Mouse (Mus musculus) brain, adult 2 months (tissue): Measurements from ENCODE around the gene Epha1.
A peak's percentile ranks its signal among the peaks of the same experiment; 100 is the strongest.

Experiments
- DNase-seq: peaks from one replicate; pipeline ENCODE4 v3.0.0; 2011; ENCODE audit warnings: low read depth, low spot score

Gene Epha1

GRCm38 (mm10) chr6:42373669-42374430 is 782 bp upstream of the Epha1 start:
- DNase-seq: no peak

GRCm38 (mm10) chr6:42372421-42372815 is 650 bp downstream of the Epha1 start:
- DNase-seq: no peak

GRCm38 (mm10) chr6:42372001-42372400 is 1.1 kb downstream of the Epha1 start:
- DNase-seq: no peak

DNA sequence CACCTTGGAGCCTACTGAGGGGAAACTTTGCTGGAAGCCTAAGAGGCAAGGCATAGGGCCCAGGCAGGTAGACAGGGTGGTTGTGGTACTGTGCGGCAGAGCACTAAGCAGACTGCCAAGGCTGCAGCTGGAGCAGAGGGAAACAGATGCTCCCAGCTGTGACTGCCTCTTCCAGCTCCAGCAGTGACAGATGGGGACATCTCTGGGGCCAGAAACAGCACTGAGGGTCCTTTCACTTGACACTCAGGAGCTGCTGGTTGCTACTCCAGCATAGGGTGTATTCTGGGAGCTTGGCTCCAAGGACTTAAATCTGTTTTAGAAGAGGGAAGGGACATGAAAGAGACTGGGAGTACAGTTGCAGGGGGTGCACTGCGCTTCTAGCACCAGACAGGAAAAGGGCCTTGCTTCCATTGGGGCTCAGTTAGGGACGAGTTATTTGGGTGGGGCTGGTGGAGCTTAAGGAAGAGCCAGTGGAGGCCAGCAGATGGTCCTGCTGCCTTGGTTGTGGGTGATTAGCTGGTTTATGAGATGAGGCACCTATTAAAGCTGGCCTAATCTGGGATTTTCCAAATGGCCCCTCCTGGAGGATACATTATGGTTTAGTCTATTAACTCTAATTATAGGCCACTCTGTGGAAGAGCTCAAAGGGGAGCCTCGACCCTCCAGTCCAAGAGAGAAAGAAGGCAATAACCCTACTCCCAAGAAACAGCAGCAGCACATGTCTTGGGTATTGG is 2.3 kb downstream of the Epha1 start:
- peak; percentile 64 for DNase-seq

DNA sequence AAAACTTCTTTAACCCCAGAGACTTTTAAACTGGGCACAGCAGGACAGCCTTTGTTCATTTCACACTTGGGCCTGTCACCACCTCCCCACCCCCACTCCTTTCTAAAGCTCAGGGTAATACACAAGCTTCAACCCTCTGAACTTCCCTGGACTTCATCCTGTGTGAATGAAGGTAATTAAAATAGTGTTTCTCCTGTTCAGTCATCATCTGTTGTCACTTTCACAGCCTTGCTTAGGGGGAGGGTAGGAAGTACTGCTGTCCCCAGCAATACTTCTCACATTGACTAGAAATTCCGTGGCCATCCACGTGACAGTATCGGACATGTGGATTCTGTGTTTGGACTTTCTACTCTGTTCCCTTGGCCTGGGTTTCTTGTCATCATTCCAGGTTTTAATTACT is 3.2 kb downstream of the Epha1 start:
- DNase-seq: no peak

DNA sequence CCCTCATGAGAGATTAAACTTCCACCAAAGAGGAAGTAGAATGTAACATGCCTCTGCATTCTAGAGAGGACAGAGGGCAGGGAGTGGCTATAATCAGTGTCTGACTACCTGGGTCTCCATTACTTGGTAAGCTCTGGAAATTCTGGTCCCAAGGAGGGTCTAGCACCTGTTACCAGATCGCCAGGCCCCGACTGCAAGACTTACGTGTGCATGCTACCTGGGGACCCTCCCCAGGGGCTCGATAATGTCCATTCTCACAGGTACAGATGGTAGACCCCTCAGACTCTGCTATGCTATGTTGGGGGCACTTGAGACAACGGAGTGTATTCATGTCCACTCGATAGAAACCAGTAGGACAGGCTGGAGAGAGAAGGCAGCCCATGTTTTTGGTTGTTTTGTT is 7.9 kb downstream of the Epha1 start:
- DNase-seq: no peak

DNA sequence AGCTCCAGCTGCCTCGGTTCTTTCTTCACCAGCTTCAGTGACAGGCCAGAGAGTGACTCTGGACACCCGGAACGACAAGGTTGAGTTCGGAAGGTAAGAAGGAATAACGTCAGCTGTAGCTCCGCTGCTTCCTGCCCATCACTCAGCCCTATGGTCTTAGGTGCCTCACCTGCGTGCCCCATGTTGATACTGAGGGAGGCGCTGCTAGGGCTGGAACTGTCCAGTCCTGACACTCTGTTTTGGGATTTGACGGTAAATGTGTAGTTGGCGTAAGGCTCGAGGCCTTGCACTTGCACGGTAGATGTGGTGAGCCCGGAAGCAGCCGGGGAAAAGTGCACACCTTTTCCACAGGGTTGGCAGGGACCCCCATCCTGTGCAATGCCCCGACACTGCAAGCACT is 8.5 kb downstream of the Epha1 start:
- no peak for DNase-seq

GRCm38 (mm10) chr6:42364066-42364465 is 9.0 kb downstream of the Epha1 start:
- DNase-seq: no peak

DNA sequence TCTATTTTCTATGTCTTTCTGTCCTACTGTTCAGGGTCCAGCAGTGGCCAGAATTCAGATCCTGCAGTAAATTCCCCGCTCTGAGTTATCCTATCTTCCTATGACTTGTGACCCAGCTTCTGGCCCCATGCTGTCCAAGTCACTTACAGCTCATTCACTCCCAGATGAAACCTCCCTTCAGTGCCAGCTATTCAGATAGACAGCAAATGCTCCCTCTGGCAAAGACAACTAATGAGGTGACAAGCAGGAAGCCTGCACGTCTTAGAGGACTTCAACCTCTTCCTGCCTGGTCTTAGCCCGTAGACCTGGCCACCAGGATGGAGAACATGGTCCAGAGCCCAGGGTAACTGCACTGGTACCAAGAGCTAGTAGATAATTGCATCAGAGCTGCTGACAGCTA is 10.1 kb downstream of the Epha1 start:
- DNase-seq: peak; percentile 68

DNA sequence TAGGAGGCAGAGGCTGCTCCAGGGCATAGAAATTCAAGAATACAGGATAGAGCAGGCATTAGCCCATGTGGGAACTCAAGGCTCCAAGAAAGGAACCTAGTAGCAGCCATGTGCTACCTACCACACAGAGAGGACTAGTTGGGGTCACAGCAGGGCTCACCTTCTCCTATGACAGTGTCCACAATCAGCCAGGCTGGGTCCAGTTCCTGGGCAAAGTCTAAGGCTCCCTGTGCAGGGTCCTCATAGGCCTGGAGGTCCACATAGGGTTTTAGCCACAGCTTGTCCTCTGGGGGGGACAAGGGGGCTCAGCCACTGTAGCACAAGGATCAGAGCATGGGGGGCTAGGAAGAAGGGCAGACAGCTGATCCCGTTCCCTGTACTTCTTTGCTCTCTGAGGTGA is 10.6 kb downstream of the Epha1 start:
- DNase-seq: no peak

DNA sequence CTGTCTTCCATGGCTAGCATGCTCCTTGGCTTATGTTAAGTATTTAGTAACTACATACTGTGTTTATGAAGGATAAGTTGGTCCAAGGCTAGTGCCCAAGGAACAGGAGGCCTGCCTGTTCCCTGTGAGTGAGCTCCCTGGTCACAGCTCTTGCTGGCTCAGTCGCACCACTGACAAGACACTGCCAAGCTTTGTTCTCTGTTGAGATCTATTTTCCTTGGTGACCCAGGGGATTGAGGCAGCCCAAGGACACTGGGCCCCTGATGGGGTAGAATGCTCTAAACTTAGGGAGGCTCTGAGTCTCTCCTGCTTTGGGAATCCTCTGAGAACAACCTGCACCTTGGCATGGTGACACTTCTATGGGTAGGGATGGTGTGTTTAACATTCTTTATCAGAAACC is 11.0 kb downstream of the Epha1 start:
- no peak for DNase-seq

- DNase-seq: no peak
These were observed 11.8 kb downstream of the Epha1 start for GRCm38 (mm10) chr6:42361041-42361895.

DNA sequence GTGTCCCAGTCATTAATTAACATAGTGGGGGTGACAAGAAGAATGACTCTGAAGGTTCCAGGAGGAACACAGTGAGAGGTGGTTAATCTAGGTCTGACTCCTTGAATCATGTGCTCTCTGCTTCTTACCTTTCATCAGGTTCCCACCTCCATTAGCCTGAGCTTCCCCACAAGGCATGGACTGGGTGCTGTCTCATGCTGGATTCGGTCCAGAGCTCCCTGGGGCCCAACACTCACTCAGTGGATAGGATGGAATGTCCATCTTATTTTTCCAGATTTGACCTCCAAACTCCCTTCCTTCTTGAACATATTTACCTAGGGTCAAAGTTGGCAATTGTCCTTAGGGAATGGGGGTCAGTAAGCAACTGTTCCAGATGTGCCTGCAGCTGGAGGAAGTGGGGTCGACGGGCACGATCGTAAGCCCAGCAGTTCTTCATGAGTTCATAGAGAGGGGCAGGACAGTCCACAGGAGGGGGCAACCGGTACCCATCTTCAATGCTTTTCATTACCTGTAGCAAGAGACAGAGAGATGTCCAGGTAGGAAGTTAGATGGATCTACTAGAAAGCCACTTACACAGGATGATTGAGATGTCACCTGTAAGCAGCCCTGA is 12.7 kb downstream of the Epha1 start:
- no peak for DNase-seq

GRCm38 (mm10) chr6:42359364-42360147 is 13.5 kb downstream of the Epha1 start:
- DNase-seq: no peak

- DNase-seq: no peak
These were observed 14.2 kb downstream of the Epha1 start for GRCm38 (mm10) chr6:42358901-42359300.

DNA sequence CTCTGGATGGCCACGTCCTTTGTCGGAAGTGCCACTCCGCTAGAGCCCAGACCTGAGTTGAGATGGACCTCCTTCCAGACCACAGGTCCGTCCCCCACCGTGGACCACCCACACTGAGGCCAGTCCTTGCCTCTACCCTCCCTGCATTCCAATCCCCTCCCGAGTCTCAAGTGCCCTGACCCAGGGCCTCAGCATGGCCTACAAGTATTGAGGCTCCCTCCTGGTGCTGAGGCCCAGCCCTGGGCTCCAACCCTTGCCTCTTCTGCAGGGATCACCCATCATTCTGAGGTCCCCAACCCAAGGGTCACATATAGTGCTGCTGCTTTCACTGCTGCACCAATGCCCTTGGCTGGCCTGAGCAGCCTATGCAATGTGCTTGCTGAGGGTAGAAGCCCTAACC is 15.2 kb downstream of the Epha1 start:
- DNase-seq: no peak

DNA sequence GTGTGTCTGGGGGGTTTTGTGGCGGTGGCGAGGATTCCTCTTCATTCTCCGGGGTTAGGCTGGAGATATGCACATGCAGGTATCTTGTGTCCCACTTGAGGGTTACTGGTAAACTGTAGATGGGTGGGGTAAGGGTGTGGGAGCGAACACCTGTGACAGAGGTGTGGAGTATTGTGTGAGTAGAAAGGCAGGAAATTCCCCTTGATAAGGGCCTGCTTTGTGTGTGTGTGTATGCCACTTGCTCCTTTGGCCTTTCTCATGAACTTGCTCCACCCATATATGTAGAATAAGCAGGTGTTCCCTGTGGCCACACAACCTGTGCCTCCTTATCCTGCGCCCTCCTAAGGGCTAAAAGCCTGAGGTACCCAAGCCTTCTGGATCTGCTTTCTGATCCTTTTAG is 16.2 kb downstream of the Epha1 start:
- no peak for DNase-seq

DNA sequence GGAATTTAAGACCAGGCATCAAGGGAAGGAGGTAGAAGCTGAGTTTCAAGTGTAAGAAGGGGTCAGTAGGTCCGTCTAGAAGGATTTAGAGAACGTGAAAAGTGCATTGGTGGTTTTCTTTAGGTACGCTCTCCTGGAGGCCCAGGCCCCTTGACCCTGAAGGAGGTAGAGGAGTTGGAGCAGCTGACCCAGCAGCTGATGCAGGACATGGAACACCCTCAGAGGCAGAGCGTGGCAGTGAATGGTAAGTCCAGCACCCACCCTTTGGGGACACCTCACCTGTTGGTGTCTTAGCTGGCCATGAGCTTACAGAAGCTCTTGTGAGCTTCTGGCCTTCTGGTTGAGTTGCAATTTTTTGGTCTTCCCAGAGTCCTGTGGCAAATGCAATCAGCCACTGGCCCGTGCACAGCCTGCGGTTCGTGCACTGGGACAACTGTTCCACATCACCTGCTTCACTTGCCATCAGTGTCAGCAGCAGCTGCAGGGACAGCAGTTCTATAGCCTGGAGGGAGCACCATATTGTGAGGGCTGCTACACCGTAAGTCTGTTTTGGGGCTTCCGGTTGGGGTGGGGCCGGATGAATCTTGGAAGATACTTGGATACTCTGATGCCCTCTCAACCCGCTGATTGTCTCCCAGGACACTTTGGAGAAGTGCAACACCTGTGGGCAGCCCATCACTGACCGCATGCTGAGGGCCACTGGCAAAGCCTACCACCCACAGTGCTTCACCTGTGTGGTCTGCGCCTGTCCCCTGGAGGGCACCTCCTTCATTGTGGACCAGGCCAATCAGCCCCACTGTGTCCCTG is 17.1 kb downstream of the Epha1 start:
- no peak for DNase-seq

DNA sequence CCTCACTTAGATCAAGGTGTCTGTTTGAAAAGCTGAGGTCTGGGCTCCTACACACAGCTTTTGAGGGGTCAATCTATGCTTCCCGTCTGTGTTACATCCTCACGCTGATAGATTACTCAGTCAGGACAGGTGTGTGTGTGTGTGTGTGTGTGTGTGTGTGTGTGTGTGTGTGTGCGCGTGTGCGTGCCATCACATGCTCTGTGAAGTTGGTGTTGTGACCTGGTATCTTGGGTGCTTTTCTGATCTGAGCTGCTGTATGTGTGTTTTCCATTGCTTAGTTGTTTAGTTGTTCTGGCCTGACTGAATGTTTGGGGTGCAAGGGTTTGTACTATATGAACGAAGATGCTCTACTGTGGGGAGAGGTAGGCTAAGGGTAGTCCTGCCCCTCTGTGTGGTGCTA is 17.7 kb downstream of the Epha1 start:
- no peak for DNase-seq
